Mouse (Mus musculus): ENCODE measurements at regions not wholly inside any gene's neighbourhood (a gene's known extent, or its start where the extent isn't known, plus 50 kb on each side); places are given as distances from the start of the nearest gene placed in this dataset.
"Not testable (repeated sequence)": the region's sequence is repeated elsewhere in the genome, so short reads cannot be mapped to it uniquely, and the experiment has no call there.

- Histone ChIP-seq H3K36me3 (ENCODE audit: control insufficient read depth, insufficient read depth, low read length) (no peaks in the 10 kb centered on the region), H3K27me3 (replicated peaks; ENCODE audit: control insufficient read depth, insufficient read depth, low read length) (no peaks in the 10 kb centered on the region), H3K27ac (ENCODE audit: low read depth, low read length) (no peak overlapping the region), H3K4me1 (replicated peaks; ENCODE audit: control insufficient read depth, insufficient read depth, low read length) (no peaks in the 10 kb centered on the region), H3K4me3 (ENCODE audit: low read depth, low read length) (no peak overlapping the region), H3K9me3 (ENCODE audit: control insufficient read depth, low read length) (no peaks in the 10 kb centered on the region), H3K4me2 (no peak overlapping the region), H3K9ac (ENCODE audit: low read depth, low read length) (no peak overlapping the region)
- no peak for DNase-seq (ENCODE audit: low spot score)
- 47% methylated on average over 7 of the region's 7 CpGs for WGBS
- no peak for ATAC-seq (replicated peaks; ENCODE audit: low FRiP score)
These were observed 59.6 kb downstream of the Fasl start for GRCm38 (mm10) chr1:161728546-161729206.

GRCm38 (mm10) chr1:161727357-161727756 is 60.9 kb downstream of the Fasl start:
- not testable (repeated sequence) for H3K36me3 ChIP-seq (ENCODE audit: control insufficient read depth, insufficient read depth, low read length); H3K4me1 ChIP-seq (replicated peaks; ENCODE audit: control insufficient read depth, insufficient read depth, low read length); DNase-seq (ENCODE audit: low spot score); H3K4me3 ChIP-seq (ENCODE audit: low read depth, low read length); H3K4me2 ChIP-seq; H3K27ac ChIP-seq (ENCODE audit: low read depth, low read length); H3K9ac ChIP-seq (ENCODE audit: low read depth, low read length); H3K27me3 ChIP-seq (replicated peaks; ENCODE audit: control insufficient read depth, insufficient read depth, low read length); ATAC-seq (replicated peaks; ENCODE audit: low FRiP score); H3K9me3 ChIP-seq (ENCODE audit: control insufficient read depth, low read length)
- WGBS = 78% methylated on average over 9 of the region's 27 CpGs

GRCm38 (mm10) chr1:161726098-161726497 is 62.2 kb downstream of the Fasl start:
- H3K27ac ChIP-seq (ENCODE audit: low read depth, low read length); H3K4me2 ChIP-seq; H3K4me3 ChIP-seq (ENCODE audit: low read depth, low read length); H3K9ac ChIP-seq (ENCODE audit: low read depth, low read length); H3K9me3 ChIP-seq (ENCODE audit: control insufficient read depth, low read length); ATAC-seq (replicated peaks; ENCODE audit: low FRiP score); H3K27me3 ChIP-seq (replicated peaks; ENCODE audit: control insufficient read depth, insufficient read depth, low read length); H3K36me3 ChIP-seq (ENCODE audit: control insufficient read depth, insufficient read depth, low read length); H3K4me1 ChIP-seq (replicated peaks; ENCODE audit: control insufficient read depth, insufficient read depth, low read length); DNase-seq (ENCODE audit: low spot score): not testable (repeated sequence)
- 67% methylated on average over 1 of the region's 10 CpGs for WGBS

- Histone ChIP-seq H3K27ac (ENCODE audit: low read depth, low read length) (no peak overlapping the region), H3K9ac (ENCODE audit: low read depth, low read length) (no peak overlapping the region), H3K4me1 (replicated peaks; ENCODE audit: control insufficient read depth, insufficient read depth, low read length) (peaks cover 3% of the 10 kb centered on the region; the same call in 1 of the 2 replicates), H3K36me3 (ENCODE audit: control insufficient read depth, insufficient read depth, low read length) (no peaks in the 10 kb centered on the region), H3K27me3 (replicated peaks; ENCODE audit: control insufficient read depth, insufficient read depth, low read length) (no peaks in the 10 kb centered on the region), H3K4me3 (ENCODE audit: low read depth, low read length) (no peak overlapping the region), H3K4me2 (no peak overlapping the region), H3K9me3 (ENCODE audit: control insufficient read depth, low read length) (no peaks in the 10 kb centered on the region)
- no peak for ATAC-seq (replicated peaks; ENCODE audit: low FRiP score)
- DNase-seq (ENCODE audit: low spot score) = no peak
- WGBS = 81% methylated on average over 3 of the region's 3 CpGs
These were observed 68.4 kb downstream of the Fasl start for GRCm38 (mm10) chr1:161719876-161720275.

- H3K4me2 ChIP-seq = 0 out of 2 replicates have a peak overlapping the region, but pooled peaks have one; percentile 8
- ATAC-seq (replicated peaks; ENCODE audit: low FRiP score) = peak; percentile 74
- WGBS = 14% methylated on average over 5 of the region's 5 CpGs
These were observed 70.0 kb downstream of the Fasl start for GRCm38 (mm10) chr1:161718254-161718653.

GRCm38 (mm10) chr1:161712918-161713317 is 75.4 kb downstream of the Fasl start:
- no peak for ATAC-seq (replicated peaks; ENCODE audit: low FRiP score)
- Histone ChIP-seq H3K27me3 (replicated peaks; ENCODE audit: control insufficient read depth, insufficient read depth, low read length) (no peaks in the 10 kb centered on the region), H3K4me2 (no peak overlapping the region), H3K4me1 (replicated peaks; ENCODE audit: control insufficient read depth, insufficient read depth, low read length) (no peaks in the 10 kb centered on the region), H3K9ac (ENCODE audit: low read depth, low read length) (no peak overlapping the region), H3K27ac (ENCODE audit: low read depth, low read length) (no peak overlapping the region), H3K4me3 (ENCODE audit: low read depth, low read length) (no peak overlapping the region), H3K9me3 (ENCODE audit: control insufficient read depth, low read length) (no peaks in the 10 kb centered on the region), H3K36me3 (ENCODE audit: control insufficient read depth, insufficient read depth, low read length) (no peaks in the 10 kb centered on the region)
- 65% methylated on average over 10 of the region's 10 CpGs for WGBS
- no peak for DNase-seq (ENCODE audit: low spot score)

More at GRCm38 (mm10) chr1:161718254-161718653, 70.0 kb downstream of the Fasl start:
- Histone ChIP-seq H3K36me3 (ENCODE audit: control insufficient read depth, insufficient read depth, low read length) (no peaks in the 10 kb centered on the region), H3K9ac (ENCODE audit: low read depth, low read length) (no peak overlapping the region), H3K4me1 (replicated peaks; ENCODE audit: control insufficient read depth, insufficient read depth, low read length) (peaks cover 3% of the 10 kb centered on the region; the same call in 1 of the 2 replicates), H3K4me3 (ENCODE audit: low read depth, low read length) (no peak overlapping the region), H3K27me3 (replicated peaks; ENCODE audit: control insufficient read depth, insufficient read depth, low read length) (no peaks in the 10 kb centered on the region), H3K27ac (ENCODE audit: low read depth, low read length) (peak overlapping the region; percentile 22; the same call in 1 of the 2 replicates), H3K9me3 (ENCODE audit: control insufficient read depth, low read length) (no peaks in the 10 kb centered on the region)
- no peak for DNase-seq (ENCODE audit: low spot score)

GRCm38 (mm10) chr1:161712283-161712682 is 76.0 kb downstream of the Fasl start:
- no peak overlapping the region for H3K27ac ChIP-seq (ENCODE audit: low read depth, low read length)
- ATAC-seq (replicated peaks; ENCODE audit: low FRiP score) (no peak), DNase-seq (ENCODE audit: low spot score) (no peak)
- H3K9me3 ChIP-seq (ENCODE audit: control insufficient read depth, low read length) = no peaks in the 10 kb centered on the region
- H3K9ac ChIP-seq (ENCODE audit: low read depth, low read length) = no peak overlapping the region
- H3K4me3 ChIP-seq (ENCODE audit: low read depth, low read length) = no peak overlapping the region
- H3K27me3 ChIP-seq (replicated peaks; ENCODE audit: control insufficient read depth, insufficient read depth, low read length) = no peaks in the 10 kb centered on the region
- H3K4me1 ChIP-seq (replicated peaks; ENCODE audit: control insufficient read depth, insufficient read depth, low read length) = no peaks in the 10 kb centered on the region
- WGBS = 21% methylated on average over 3 of the region's 3 CpGs
- H3K36me3 ChIP-seq (ENCODE audit: control insufficient read depth, insufficient read depth, low read length) = no peaks in the 10 kb centered on the region
- H3K4me2 ChIP-seq = no peak overlapping the region

GRCm38 (mm10) chr1:161707049-161707448 is 81.2 kb downstream of the Fasl start:
- Histone ChIP-seq H3K9ac (ENCODE audit: low read depth, low read length) (no peak overlapping the region), H3K4me1 (replicated peaks; ENCODE audit: control insufficient read depth, insufficient read depth, low read length) (no peaks in the 10 kb centered on the region), H3K4me2 (no peak overlapping the region), H3K27ac (ENCODE audit: low read depth, low read length) (no peak overlapping the region), H3K36me3 (ENCODE audit: control insufficient read depth, insufficient read depth, low read length) (no peaks in the 10 kb centered on the region), H3K4me3 (ENCODE audit: low read depth, low read length) (no peak overlapping the region), H3K27me3 (replicated peaks; ENCODE audit: control insufficient read depth, insufficient read depth, low read length) (no peaks in the 10 kb centered on the region), H3K9me3 (ENCODE audit: control insufficient read depth, low read length) (no peaks in the 10 kb centered on the region)
- WGBS = 82% methylated on average over 3 of the region's 3 CpGs
- ATAC-seq (replicated peaks; ENCODE audit: low FRiP score) = no peak
- no peak for DNase-seq (ENCODE audit: low spot score)

GRCm38 (mm10) chr1:161704961-161705360 is 83.3 kb downstream of the Fasl start:
- Histone ChIP-seq H3K36me3 (ENCODE audit: control insufficient read depth, insufficient read depth, low read length) (no peaks in the 10 kb centered on the region), H3K9ac (ENCODE audit: low read depth, low read length) (no peak overlapping the region), H3K4me2 (no peak overlapping the region), H3K27ac (ENCODE audit: low read depth, low read length) (no peak overlapping the region), H3K27me3 (replicated peaks; ENCODE audit: control insufficient read depth, insufficient read depth, low read length) (no peaks in the 10 kb centered on the region), H3K9me3 (ENCODE audit: control insufficient read depth, low read length) (no peaks in the 10 kb centered on the region), H3K4me3 (ENCODE audit: low read depth, low read length) (no peak overlapping the region), H3K4me1 (replicated peaks; ENCODE audit: control insufficient read depth, insufficient read depth, low read length) (no peaks in the 10 kb centered on the region)
- ATAC-seq (replicated peaks; ENCODE audit: low FRiP score) = no peak
- WGBS = 80% methylated on average over 3 of the region's 3 CpGs
- DNase-seq (ENCODE audit: low spot score) = no peak

All from liver, embryonic 11.5 days (tissue).